Mouse (Mus musculus) intestine, embryonic 16.5 days (tissue): ENCODE data around the gene Ccdc28a. TPM values are rescaled to one million over a fixed set of nuclear protein-coding genes. Genes with fewer than 3 reads are reported as not detected.

Experiments
- ATAC-seq: fragments of 200-750 bp; cut with Nextera tagmentation; 2 replicates; pipeline ENCODE4 v1.8.0; 2017; ENCODE audit warnings: moderate TSS enrichment, moderate library complexity
- H3K27ac ChIP-seq: fragments of 300-500 bp; sonication (generic); 2 replicates; pipeline ENCODE4 v1.5.1; 2014; ENCODE audit warnings: mild to moderate bottlenecking, low read length
- H3K27me3 ChIP-seq: fragments of 300-500 bp; sonication (generic); replicated peaks from 2 replicates; pipeline ENCODE4 v1.6.1; 2014; ENCODE audit warnings: low read length, control low read depth, mixed read lengths; ENCODE audit not compliant: control insufficient read depth, insufficient read depth
- H3K36me3 ChIP-seq: fragments of 300-500 bp; sonication (generic); 2 replicates; pipeline ENCODE4 v1.6.1; 2014; ENCODE audit warnings: low read length, control low read depth; ENCODE audit not compliant: control insufficient read depth, insufficient read depth
- H3K4me1 ChIP-seq: fragments of 300-500 bp; sonication (generic); 2 replicates; pipeline ENCODE4 v1.6.1; 2014; ENCODE audit warnings: low read length, control low read depth, mixed read lengths; ENCODE audit not compliant: control insufficient read depth, insufficient read depth
- H3K4me2 ChIP-seq: fragments of 300-500 bp; sonication (generic); 2 replicates; pipeline ENCODE4 v1.6.1; 2014; ENCODE audit warnings: low read depth, low read length, control low read depth
- H3K4me3 ChIP-seq: fragments of 300-500 bp; sonication (generic); 2 replicates; pipeline ENCODE4 v1.5.1; 2014; ENCODE audit warnings: mild to moderate bottlenecking, low read length
- H3K9ac ChIP-seq: fragments of 300-500 bp; sonication (generic); 2 replicates; pipeline ENCODE4 v1.6.1; 2014; ENCODE audit warnings: low read depth, low read length
- H3K9me3 ChIP-seq: fragments of 300-500 bp; sonication (generic); 2 replicates; pipeline ENCODE4 v1.6.1; 2016; ENCODE audit warnings: low read length, control low read depth; ENCODE audit not compliant: control insufficient read depth
- WGBS: fragments of 180-500 bp; shearing (Covaris S2); extraction: QIAGEN DNeasy Blood & Tissue Kit; methylation state at CpG from one replicate; pipeline ENCODE4 v1.1.7; 2014; 5-methylcytosine and 5-hydroxymethylcytosine counted together
- polyA plus RNA-seq: library from polyadenylated mRNA; unstranded; fragments of >200 nt; fragmentation: Nextera tagmentation; extraction: Ambion mirVana; gene quantifications from 2 replicates; pipeline ENCODE4 v1.2.1, GENCODE M21; 2015

Gene Ccdc28a
- polyA plus RNA-seq = 28.3 and 29.6 TPM in 2 replicates

DNA sequence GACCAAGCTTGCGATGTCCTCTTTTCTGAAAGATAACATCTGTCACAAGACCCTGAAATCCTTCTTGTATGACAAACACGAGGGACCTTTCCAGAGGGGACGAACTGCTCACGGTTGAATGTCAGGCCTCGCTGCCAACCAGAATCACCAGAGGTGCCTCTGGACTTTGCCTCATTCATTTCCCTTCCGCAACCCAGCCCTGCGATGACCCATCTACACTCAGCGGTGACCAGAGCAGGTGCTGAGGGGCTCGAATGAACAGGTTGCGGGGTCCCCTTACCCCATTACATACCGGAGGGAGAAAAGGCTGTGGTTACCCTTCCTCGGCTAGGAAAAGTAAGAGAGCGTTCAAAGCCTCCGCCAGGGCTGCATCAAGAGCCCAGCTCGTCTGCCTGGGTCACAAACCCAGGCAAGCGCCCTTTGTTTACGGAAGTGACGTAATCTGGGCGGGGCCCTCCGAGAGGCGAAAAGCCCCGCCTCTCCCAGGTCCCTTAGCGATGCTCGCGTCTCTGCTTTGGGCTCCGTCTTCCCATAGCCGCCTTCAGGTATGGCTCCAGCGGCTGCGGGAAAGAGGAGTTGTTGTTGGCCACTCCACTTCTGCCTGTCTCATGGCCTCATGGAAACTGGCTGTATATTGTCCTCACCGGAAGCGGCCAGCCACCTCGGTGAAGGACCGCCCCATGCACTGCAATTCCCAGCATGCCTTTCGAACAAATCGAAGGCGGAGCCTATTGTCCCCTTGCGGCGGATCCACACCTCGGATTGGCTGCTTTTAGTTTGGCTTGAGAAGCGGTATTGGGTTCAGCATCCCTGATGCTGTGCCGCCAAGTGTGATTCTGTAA, at the start of gene Ccdc28a:
Gene Ccdc28a, minus strand, starts transcription at position 439 of the 842 bp plus-strand sequence.
- Histone ChIP-seq H3K4me1 (no peaks in the 10 kb centered on the region), H3K36me3 (no peaks in the 10 kb centered on the region), H3K9me3 (no peaks in the 10 kb centered on the region), H3K9ac (peak within 1 kb of the TSS; percentile 77), H3K4me3 (peak within 1 kb of the TSS; percentile 79), H3K27me3 (no peaks in the 10 kb centered on the region), H3K4me2 (peak within 1 kb of the TSS; percentile 62), H3K27ac (peak within 1 kb of the TSS; percentile 65)
- 2% methylated on average over 41 of the region's 41 CpGs for WGBS
- ATAC-seq = peak; percentile 98

DNA sequence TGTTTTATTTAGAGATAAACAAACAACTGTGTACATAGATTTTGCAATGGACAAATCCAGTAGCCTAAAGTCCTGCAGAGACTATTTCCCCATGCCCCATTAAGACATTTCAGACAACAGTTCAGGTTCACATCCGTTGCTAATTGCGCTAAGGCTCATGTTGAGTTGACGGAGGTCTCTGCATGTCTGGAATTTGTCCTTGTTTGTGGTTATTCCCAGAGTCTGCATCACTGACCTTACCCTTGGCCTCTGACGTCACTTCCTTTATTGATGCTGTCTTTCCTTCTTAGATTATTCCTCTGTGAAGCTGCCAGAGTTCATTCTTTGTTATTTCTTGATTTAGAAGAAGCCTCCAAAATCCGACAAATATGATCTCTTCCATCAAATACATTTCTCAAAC, 49.2 kb upstream of the Ccdc28a start:
- H3K27ac ChIP-seq = no peak overlapping the region
- no peaks in the 10 kb centered on the region for H3K9me3 ChIP-seq
- no peak overlapping the region for H3K4me3 ChIP-seq
- WGBS = 83% methylated on average over 5 of the region's 5 CpGs
- H3K27me3 ChIP-seq = no peaks in the 10 kb centered on the region
- no peaks in the 10 kb centered on the region for H3K4me1 ChIP-seq
- H3K36me3 ChIP-seq = no peaks in the 10 kb centered on the region
- no peak overlapping the region for H3K4me2 ChIP-seq
- no peak for ATAC-seq
- no peak overlapping the region for H3K9ac ChIP-seq

DNA sequence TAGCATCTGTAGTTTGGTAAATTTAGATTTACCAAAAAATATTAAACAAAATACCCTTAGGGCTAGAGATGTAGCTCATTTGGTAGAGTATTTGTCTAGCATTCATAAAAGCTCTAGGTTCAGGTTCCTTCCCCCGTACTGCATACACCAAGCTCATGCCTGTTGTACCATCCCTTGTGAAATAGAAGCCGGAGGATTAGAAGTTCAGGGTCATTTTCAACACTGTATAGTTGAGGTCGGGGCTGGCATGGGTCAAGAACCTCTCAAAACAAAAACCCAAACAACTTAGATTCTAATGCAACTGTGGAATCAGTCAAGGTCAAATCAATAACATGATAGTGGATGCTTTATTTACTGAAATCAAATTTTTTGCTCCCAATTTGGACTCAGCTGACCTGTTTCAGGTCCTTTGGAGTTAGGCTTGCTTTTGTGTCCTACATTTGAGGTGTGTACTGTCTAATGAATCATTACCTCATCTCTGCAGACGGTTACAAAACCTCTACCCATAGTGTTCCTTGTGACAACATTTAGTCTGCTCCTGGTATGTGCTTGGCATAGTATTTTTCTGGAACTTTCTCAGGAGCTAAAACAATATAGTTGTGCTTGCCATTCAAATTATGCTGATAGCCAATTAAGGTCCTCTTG, 41.4 kb upstream of the Ccdc28a start:
- WGBS = 79% methylated on average over 4 of the region's 4 CpGs
- ATAC-seq = no peak
- H3K4me2 ChIP-seq = no peak overlapping the region

DNA sequence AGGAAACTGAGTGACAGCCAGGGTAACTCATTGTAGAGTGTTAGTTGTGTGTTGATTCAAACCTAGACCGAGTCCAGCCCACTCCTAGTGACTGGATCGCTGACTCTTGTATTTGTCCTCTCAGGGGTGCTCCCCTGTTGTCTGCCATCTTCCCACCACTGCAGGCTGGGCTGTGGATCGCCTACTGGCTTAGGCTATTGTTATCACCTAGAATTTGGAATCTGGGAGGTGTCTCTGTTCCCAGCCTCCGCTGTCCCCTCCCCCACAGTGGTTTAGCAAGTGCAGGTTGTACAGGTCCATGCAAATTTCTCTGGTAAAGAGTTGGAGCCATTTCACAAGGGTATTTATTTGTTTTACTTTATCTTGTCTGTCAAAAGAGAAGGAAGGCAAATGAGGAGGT, 16.5 kb upstream of the Ccdc28a start:
- no peak overlapping the region for H3K4me3 ChIP-seq
- 76% methylated on average over 4 of the region's 4 CpGs for WGBS
- H3K27ac ChIP-seq = no peak overlapping the region
- H3K36me3 ChIP-seq = no peaks in the 10 kb centered on the region
- no peak overlapping the region for H3K4me2 ChIP-seq
- no peak for ATAC-seq
- H3K9me3 ChIP-seq = no peaks in the 10 kb centered on the region
- H3K4me1 ChIP-seq = no peaks in the 10 kb centered on the region
- H3K27me3 ChIP-seq = no peaks in the 10 kb centered on the region
- no peak overlapping the region for H3K9ac ChIP-seq

More for the DNA sequence above, 41.4 kb upstream of the Ccdc28a start:
- Histone ChIP-seq H3K27ac (no peak overlapping the region), H3K4me1 (no peaks in the 10 kb centered on the region), H3K9me3 (no peaks in the 10 kb centered on the region), H3K27me3 (no peaks in the 10 kb centered on the region), H3K36me3 (no peaks in the 10 kb centered on the region), H3K4me3 (no peak overlapping the region), H3K9ac (no peak overlapping the region)

DNA sequence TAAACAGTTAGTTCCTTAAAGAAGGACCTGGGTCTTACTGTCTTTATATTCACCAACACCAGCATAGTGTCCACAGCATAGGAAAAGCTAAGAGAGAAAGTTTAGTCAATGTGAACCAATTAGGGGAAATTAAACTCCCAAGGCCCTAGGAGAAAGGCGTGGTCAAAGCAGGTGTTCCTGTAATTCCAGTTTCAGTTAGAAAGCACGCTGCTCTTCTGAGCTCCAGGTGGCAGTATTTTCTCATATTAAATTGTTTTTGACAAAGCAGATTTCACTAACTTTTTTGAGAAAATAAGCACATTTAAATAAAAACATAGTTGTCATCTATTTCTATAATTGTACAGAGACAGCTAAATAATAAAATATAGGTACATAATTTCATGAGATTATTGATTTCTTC, 8.8 kb upstream of the Ccdc28a start:
- Histone ChIP-seq H3K4me3 (no peak overlapping the region), H3K27me3 (no peaks in the 10 kb centered on the region), H3K4me1 (no peaks in the 10 kb centered on the region), H3K9me3 (no peaks in the 10 kb centered on the region), H3K4me2 (no peak overlapping the region), H3K27ac (no peak overlapping the region), H3K9ac (no peak overlapping the region), H3K36me3 (no peaks in the 10 kb centered on the region)
- WGBS = 49% methylated on average over 2 of the region's 2 CpGs
- no peak for ATAC-seq

DNA sequence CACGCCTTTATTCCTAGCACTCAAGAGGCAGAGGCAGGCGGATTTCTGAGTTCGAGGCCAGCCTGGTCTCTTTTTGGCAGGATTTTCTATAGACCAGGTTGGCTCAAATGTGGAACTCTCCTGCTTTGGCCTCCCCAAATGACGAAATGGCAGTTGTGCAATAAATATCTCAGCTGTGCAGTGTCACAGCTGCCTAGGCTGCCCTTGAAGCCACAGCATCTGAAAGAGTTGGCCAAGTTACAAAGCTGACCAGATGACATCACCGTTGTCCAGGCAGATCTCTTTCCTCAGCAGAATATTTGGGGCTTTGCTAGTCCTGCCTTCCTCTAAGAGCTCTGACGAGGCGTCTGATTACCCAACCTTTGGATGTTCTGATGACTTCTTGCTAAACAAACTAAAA, 2.4 kb upstream of the Ccdc28a start:
- no peaks in the 10 kb centered on the region for H3K4me1 ChIP-seq
- H3K4me2 ChIP-seq = no peak overlapping the region
- H3K9ac ChIP-seq = no peak overlapping the region
- no peaks in the 10 kb centered on the region for H3K36me3 ChIP-seq
- H3K27ac ChIP-seq = no peak overlapping the region
- 85% methylated on average over 7 of the region's 7 CpGs for WGBS
- no peak for ATAC-seq
- H3K27me3 ChIP-seq = no peaks in the 10 kb centered on the region
- no peaks in the 10 kb centered on the region for H3K9me3 ChIP-seq
- no peak overlapping the region for H3K4me3 ChIP-seq

GRCm38 (mm10) chr10:18236328-18236927, 1.6 kb upstream of the Ccdc28a start:
- no peak overlapping the region for H3K4me3 ChIP-seq
- H3K9me3 ChIP-seq = no peaks in the 10 kb centered on the region
- H3K27me3 ChIP-seq = no peaks in the 10 kb centered on the region
- H3K9ac ChIP-seq = no peak overlapping the region
- no peak overlapping the region for H3K4me2 ChIP-seq
- H3K27ac ChIP-seq = no peak overlapping the region
- 77% methylated on average over 5 of the region's 5 CpGs for WGBS
- no peaks in the 10 kb centered on the region for H3K4me1 ChIP-seq
- ATAC-seq = no peak
- H3K36me3 ChIP-seq = no peaks in the 10 kb centered on the region

DNA sequence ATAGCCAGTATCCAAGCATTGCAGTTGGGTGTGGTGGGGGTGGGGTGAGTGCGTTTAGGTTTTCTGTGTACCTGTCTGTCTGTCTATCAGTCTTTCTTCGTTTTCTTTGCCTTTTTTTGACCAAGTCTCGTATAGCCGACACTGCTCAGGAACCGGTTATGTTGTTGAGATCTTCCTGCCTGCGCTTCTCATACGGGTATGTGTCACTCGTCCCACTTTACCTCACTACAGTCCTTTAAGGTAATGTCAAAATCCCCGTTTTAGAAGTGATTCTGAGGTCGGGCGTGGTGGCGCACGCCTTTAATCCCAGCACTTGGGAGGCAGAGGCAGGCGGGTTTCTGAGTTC, 577 bp upstream of the Ccdc28a start:
- Histone ChIP-seq H3K4me3 (peak overlapping the region; percentile 79), H3K27ac (no peak overlapping the region), H3K4me2 (peak overlapping the region; percentile 62), H3K9me3 (no peaks in the 10 kb centered on the region), H3K36me3 (no peaks in the 10 kb centered on the region), H3K27me3 (no peaks in the 10 kb centered on the region), H3K9ac (peak overlapping the region; percentile 77), H3K4me1 (no peaks in the 10 kb centered on the region)
- 11% methylated on average over 14 of the region's 14 CpGs for WGBS
- ATAC-seq = no peak

GRCm38 (mm10) chr10:18233891-18234290, 907 bp downstream of the Ccdc28a start:
- 54% methylated on average over 3 of the region's 3 CpGs for WGBS
- Histone ChIP-seq H3K9ac (no peak overlapping the region), H3K4me3 (peak overlapping the region; percentile 79; the same call in 1 of the 2 replicates), H3K4me2 (peak overlapping the region; percentile 60), H3K9me3 (no peaks in the 10 kb centered on the region), H3K36me3 (no peaks in the 10 kb centered on the region), H3K27me3 (no peaks in the 10 kb centered on the region), H3K27ac (no peak overlapping the region), H3K4me1 (no peaks in the 10 kb centered on the region)
- ATAC-seq = no peak
